Mouse (Mus musculus): ENCODE measurements at regions not wholly inside any gene's neighbourhood (a gene's known extent, or its start where the extent isn't known, plus 50 kb on each side); places are given as distances from the start of the nearest gene placed in this dataset.
"Not testable (repeated sequence)": the region's sequence is repeated elsewhere in the genome, so short reads cannot be mapped to it uniquely, and the experiment has no call there.

- no peak for DNase-seq
Observed at GRCm38 (mm10) chr2:133748493-133748892, 196.5 kb downstream of the Bmp2 start.

DNA sequence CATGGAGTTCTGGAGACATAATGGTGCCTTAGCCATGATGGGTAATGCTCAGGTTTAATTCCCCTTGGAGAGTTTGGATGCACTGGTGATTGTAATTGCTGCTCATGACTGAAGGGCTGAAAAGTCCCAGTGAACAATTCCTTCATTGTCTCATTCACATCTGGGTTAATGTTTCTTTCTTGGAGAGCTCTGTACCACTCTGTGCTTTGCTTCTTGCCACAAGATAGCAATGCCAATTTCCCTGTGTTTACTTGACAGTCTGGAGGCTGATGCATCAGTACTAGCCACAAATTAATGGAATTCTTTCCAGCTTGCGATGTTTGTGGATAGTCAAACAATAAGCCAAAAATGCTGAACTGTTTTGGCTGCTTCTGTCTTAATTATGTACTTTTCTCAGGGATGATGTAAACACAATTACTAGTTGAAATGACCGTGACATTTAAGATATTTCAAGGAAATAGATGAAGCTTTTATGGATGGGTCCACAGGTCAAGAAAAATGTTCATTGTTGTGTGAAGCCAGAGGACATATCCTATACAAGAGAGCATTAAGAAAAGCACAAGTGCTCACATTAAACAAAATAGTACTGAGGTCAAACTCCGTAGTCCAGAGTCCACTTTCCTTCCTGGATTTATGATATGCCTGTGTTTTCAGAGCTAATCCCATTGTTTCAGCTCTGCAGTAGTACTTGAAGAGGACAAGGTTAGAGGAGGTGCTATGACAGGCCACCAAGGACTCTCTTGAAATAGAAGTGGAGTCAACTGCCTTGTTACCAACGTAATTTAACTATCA lies 198.1 kb downstream of the Bmp2 start:
- no peak for DNase-seq

DNA sequence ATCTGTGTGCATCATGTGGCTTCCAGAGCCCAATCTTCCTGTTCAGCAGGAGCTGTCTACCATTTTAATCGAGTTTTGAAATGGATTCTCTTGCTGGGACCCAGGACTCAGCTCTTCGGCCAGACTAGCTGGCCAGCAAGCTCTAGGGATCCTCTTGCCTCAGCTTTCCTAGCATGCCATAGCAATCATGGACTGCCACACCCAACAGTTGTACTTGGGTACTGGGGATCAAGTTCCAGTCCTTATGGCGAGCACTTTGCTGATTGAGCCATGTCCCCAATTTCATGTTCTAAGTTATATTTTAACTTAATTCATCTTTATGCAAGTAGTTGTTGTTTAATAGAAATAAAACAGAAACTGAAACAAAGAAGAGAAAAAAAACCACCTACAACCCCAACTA lies 202.1 kb downstream of the Bmp2 start:
- no peak for DNase-seq

DNA sequence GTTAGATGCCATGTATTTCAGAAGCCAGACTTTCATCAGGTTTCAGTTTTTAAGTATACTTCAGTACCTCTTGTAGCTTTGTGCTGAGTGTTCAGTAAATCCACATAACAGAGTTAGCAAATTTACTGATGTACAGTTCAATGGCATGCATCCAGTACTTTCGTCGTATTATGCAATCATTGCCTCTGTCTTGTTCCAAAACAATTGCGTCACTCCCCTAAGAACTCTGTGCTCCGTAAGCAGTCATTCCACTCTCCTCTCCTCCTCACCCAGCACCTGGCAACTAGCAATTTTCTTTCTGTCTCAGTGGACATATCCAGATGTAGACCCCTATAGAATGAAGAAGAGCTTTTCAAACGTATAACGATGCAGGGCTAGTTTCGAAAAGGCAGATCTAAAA lies 209.5 kb downstream of the Bmp2 start:
- DNase-seq: no peak

GRCm38 (mm10) chr2:133768546-133768945 lies 216.6 kb downstream of the Bmp2 start:
- no peak for DNase-seq

DNA sequence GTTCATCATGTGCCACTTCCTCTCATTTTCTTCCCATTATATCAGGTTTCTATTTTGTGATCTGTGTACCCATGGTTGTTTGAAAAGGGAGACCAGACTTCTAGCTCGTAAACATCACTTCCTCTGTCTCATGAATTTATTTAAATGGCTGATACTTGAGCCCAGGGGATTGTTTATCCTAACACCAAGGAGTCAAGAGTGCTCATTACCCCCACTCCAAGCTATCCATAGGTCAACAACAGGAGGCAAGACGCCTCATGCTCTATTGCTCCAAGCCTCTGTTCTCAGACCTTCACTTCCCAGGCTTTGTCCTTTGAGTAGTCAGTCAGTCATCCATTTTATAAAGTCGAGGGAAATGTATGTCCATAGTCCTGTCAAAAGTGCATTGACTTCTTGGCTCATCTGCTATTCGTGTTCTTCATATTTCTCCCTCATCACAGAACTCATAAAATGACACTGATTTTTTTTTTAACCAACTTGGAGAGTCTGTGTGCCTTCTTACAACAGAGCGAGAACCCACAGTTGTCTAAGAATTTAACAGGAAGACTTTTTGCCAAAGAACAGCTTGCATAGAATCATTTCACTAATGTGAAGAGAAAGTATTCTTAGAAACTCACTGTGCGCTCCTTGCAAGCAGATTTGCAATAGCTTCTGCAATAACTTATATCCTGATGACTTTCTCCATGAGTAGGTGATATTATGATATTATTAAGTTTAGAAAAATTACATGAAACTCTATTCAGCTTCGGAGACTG lies 231.8 kb downstream of the Bmp2 start:
- DNase-seq: peak; percentile 7

- DNase-seq: no peak
Observed at GRCm38 (mm10) chr2:133791031-133791430, 239.1 kb downstream of the Bmp2 start.

DNA sequence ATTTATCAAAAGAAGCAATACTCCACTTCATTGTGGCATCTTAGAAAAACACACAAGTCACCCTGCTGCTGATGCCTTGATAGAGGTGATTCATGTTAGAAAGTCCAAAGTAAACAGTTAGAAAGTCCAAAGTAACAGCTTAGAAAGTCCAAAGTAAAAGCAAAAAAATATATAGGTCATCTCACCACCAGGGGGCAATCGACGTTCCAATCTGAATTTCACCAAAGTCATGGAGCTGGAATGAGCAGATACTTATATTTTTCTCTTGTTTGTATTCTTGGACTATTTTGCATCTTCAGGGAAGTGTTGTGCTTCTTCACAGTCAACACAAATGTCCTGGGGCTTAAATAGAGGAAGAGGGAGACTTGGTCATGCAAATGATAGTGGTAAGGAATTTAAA lies 241.3 kb downstream of the Bmp2 start:
- no peak for DNase-seq

DNA sequence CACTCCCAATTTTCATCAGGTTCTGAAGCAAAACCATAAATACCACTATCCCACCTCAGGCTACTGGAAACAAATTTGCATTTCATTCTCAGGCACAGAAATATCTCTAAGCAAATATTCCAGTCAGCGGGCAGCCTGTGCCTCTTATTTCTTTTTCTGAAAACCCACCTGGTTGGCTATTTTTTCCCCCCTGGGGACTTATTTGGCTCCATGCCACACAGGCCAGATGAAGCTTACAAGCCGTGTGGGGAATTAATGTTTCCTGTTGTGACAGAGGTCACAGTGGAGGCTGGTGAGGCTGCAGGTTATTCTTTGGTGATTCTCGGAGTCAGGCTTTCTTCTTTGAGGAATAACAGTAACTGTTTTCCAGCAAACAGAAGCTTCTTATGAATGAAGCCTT lies 250.7 kb downstream of the Bmp2 start:
- no peak for DNase-seq

DNA sequence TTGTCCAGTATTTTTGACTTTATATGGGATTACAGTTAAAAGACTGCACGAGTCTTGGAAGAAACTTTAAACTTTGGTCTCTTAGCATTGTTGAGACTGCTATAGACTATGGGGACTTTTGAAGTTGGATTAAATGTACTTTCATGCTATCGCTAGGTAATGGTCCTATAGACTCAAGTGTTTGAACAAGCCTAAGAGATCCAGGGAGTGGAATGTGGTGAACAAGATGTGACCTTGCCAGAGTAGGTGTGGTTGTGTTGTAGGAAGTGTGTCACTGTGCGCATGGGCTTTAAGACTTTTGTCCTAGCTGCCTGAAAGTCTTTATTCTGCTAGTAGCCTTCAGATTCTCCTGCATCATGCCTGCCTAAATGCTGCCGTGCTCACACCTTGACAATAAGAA lies 269.5 kb downstream of the Bmp2 start:
- DNase-seq: no peak

GRCm38 (mm10) chr2:133829406-133829805 lies 277.4 kb downstream of the Bmp2 start:
- no peak for DNase-seq

DNA sequence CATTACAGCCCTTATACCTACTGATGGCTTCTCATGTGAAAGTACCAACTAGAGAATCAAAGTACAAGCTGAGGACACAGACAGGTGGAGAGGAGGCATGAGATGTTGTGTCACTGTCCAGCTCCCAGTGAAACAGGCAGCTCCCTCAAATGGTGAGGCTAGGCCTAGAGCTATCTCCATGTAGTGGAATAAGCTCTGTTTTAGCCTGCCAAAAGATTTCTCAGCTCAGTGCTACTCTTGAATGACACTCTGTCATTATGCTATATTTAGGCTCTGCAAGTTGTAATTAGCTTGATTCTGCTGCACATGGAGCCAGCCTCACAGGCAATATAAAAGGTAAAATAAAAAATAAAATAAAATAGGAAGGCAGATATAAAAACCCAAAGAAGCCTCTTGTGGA lies 298.5 kb downstream of the Bmp2 start:
- peak; percentile 1 for DNase-seq

- DNase-seq: not testable (repeated sequence)
Observed at GRCm38 (mm10) chr2:133874982-133875381, 323.0 kb downstream of the Bmp2 start.

DNA sequence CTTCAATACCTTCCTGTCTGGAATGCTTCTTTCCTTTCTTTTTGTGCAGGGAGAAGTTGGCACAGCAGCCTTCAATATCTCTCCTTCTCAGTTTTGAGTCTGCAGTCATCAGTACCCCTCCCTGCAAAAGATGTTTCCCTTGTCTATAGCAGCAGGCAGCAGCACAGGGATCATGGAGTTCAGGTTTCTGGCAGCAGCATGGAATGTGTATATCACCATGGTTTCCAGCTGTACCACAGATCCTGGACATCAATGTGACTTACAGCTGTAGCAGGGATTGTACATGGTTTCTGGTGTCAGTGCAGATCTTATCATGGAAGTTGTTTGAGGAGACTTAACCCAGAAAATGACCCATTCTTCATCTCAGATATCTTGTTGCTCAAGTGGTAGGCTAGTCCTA lies 331.7 kb downstream of the Bmp2 start:
- DNase-seq: no peak

- no peak for DNase-seq
Observed at GRCm38 (mm10) chr2:133906269-133906668, 354.3 kb downstream of the Bmp2 start.

Measured in right cerebral cortex, adult 18-20 months (tissue).